Mouse (Mus musculus) CH12.LX (cell line): Measurements from ENCODE around the gene Fbxo28.

Source experiments
- CHD1 ChIP-seq: IDR thresholded peaks from 2 replicates; pipeline ENCODE4 v1.6.1; 2012; ENCODE audit warnings: low read depth, low read length, improper control_type of control experiment, inconsistent platforms
- CTCF ChIP-seq, 2 experiments: IDR thresholded peaks in 1 of 2; conservative IDR thresholded peaks in 1 of 2; 2 replicates each; pipeline ENCODE4 v1.5.1; 2011 to 2012; ENCODE audit warnings: low read depth in 2 of 2, low read length in 2 of 2, improper control_type of control experiment in 1 of 2, inconsistent platforms in 1 of 2, mild to moderate bottlenecking in 1 of 2, moderate library complexity in 1 of 2
- EP300 ChIP-seq: IDR thresholded peaks from 2 replicates; pipeline ENCODE4 v1.6.1; 2011; ENCODE audit warnings: low read length, improper control_type of control experiment
- JUND ChIP-seq: conservative IDR thresholded peaks from 2 replicates; pipeline ENCODE4 v1.6.1; 2011; ENCODE audit warnings: low read depth, low read length, improper control_type of control experiment
- MYC ChIP-seq: IDR thresholded peaks from 2 replicates; pipeline ENCODE4 v1.6.1; 2011; ENCODE audit warnings: low read depth, mild to moderate bottlenecking, improper control_type of control experiment, low read length
- POLR2A ChIP-seq: IDR thresholded peaks from 2 replicates; pipeline ENCODE4 v1.6.1; 2011; ENCODE audit warnings: low read depth, mild to moderate bottlenecking, improper control_type of control experiment, low read length
- USF1 ChIP-seq: IDR thresholded peaks from 2 replicates; pipeline ENCODE4 v1.6.1; 2014; ENCODE audit warnings: low read depth, mild to moderate bottlenecking, inconsistent platforms, low read length, improper control_type of control experiment

DNA sequence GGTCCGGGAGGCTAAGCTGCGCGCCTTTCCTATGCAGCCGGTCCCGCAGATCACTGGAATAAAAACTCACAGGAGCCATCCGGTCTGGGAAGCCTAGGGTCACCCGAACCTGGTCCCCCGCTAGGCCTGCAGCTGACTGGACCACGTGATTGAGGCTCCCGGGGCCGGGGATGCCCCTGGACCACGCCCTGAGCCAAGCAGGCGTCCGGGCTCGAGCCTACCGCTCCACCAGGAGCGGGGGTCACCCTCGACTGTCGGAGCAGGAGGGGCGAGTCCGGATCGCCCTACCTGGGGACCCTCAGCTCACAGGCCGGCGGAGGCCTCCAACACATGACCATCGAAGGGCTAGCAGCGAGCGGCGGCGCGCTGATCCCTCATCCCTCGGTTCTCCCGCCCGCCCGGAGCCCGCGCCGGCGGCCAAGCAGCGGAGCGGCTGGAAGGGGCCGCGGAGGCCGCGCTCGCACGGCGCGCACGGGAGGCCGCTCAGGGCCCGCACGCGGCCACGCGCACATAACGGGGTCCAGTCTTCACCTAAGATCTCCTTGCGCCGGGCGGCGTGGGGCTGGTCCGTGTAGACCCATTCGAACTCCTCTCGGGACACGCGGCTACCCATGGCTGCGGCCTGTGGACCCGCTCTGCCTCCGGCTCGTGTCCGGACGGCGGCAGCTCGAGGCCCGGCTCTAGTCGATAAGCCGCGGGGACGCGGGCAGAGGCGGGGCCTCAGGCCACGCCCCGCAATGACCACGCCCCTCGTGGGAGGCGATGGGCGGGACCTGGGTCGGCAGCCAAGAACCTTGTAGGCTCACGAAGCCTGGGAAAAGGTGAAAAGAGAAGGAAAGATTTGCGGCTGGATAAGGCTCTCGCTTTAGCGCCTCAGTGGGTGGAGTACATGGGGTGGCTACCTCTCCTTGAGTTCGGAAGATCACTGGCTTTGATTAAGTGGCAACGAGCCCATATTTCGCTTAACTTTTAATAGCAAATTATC, 59.0 kb downstream of the Fbxo28 start, which contains the start of gene Degs1:
- TF ChIP-seq CTCF (conservative IDR thresholded peaks at IDR 0.05 in 1 of 2, IDR thresholded peaks at IDR 0.05 in 1 of 2; ENCODE audit: low read depth in 2 of 2, low read length in 2 of 2) (no peak), POLR2A (peak; percentile 98), USF1 (peak; percentile 89), JUND (no peak), MYC (peak; percentile 57; the same call in 1 of the 2 replicates), EP300 (no peak), CHD1 (no peak)
